Mouse (Mus musculus): Measurements from ENCODE around the gene Rock2. TPM values are rescaled to one million over a fixed set of nuclear protein-coding genes. Genes with fewer than 3 reads are reported as not detected.

The Rock2 gene
- polyA plus RNA-seq (2012; ENCODE audit: low replicate concordance) = 3.3 and 3.8 TPM in 2 replicates

DNA sequence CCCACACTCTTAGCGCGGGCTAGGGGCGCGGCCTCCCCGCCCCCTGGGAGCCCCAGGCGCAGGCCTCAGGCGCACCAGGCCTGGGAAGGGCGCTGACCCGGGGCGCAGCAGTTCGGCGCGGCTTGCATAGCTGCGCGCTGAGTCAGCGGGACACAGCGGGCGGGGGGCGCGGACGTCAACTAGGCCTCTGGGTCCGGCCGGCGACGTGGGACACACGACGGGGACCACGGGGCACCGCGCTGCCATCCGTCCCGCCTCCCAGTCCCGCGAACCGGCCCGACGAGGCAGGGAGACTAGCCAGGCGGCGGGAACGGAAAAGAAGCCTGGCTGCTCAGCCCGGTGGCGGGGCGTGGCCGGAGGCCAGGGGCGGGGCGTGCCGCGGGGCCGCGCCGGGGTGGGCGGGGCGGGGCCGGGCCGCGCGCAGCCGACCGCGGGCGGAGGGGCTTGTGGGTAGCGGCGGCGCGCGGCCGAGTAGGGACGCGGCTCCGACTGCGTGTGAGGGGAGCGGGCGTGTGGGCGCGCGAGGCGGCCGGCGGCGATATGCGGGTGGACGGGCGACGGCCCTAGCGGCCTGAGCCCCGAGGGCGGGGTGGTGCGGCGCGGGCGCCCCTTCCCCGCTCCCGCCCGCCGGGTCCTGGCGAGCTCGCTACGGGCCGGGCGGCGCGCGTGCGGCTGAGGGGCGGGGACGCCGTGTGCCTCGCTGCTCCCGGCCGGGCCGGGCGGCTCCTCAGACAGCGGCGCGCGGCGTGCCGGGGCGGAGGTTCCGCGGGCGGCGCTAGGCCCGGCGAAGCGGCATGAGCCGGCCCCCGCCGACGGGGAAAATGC lies at the start of gene Rock2:
Gene Rock2 (plus strand): TSS at position 500 of the 825 bp plus-strand sequence.

DNA sequence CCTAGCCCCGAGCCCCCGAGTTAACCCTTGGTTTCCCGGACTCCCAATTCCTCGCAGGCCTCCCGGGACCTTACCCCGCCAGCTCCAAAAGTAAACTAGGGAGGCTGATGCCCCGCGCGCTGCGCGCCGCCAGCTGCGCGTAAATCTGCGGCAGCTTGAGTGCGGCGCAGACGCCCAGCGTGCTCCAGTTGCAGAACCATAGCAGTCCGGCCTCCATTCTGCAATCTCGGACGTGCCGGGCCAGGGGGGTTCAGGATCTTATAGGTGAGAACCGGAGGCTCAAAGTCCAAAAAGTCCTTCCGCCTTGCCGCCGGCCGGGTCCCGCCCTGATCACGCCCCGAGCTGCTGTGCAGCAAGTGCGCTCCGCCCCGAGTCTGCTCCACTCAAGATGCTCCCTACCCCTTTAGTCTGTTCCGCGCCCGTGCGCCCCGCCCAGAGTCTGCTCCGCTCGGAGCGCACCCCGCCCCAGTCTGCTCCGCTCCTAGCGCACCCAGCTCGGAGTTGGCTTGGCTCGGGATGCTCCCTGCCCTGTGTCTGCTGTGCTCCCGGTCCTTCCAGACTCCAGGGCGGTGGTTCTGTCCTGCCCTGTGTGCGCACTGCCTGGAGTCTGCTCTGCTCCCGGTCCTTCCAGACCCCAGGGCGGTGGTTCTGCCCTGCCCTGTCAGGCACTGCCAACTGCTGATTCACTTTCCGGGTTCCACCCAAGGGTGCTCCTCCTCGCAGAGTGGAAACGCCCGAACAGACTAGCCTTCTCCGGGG lies 105.2 kb downstream of the Rock2 start, which contains the start of gene Pqlc3:
Gene Pqlc3 (minus strand): TSS at position 670 of the 759 bp plus-strand sequence.

DNA sequence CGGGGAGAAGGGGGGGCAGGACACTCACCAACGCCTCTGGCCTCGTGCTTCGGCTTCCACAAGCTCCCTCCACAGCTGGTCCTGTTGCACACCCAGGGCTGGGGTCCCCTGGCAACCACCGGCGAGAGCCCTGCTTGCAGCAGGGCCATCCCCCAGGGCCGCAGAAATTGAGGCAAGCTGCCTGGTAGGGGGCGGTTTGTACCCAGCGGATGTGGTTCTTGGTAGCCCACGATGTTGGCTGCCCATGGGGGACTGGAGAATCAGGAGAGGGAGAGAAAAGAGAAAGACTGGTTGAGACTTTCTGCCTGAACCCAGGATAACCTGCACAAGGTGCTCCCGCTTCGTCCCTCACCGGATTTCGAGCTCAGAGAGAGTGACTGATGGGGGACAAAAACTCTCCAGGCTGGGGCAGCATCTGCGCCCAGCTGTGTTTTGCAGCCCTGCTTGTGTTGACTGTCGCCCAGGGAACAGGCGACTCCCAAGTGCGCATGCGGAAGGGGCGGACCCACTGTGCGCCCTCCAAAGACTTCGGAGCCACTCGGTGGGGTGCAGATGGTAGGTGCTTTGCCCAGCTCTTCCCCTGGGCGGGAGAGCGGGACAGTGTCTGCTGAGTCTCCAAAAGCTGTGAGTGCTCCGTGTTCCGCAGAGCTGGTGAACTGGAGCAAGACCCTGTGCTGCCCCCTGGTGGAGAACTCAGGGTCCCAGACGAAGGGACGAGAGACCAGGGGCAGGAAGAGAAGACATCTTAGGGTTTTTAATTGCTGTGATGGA lies 116.6 kb downstream of the Rock2 start, which contains the start of gene 2410004P03Rik:
Gene 2410004P03Rik (minus strand): TSS at position 628 of the 771 bp plus-strand sequence.

Other genes starting within 250 kb of the Rock2 start
- gene Ntsr2, start 241.5 kb upstream of the Rock2 start, polyA plus RNA-seq (2012; ENCODE audit: low replicate concordance) = not detected in 2 replicates
- gene Greb1, start 94.0 kb upstream of the Rock2 start, polyA plus RNA-seq (2012; ENCODE audit: low replicate concordance) = 0.07 and 0.08 TPM in 2 replicates
- gene E2f6, start 83.9 kb upstream of the Rock2 start, polyA plus RNA-seq (2012; ENCODE audit: low replicate concordance) = 3.3 and 5.7 TPM in 2 replicates
- gene Pqlc3, start 105.5 kb downstream of the Rock2 start, polyA plus RNA-seq (2012; ENCODE audit: low replicate concordance) = 19.2 and 79.9 TPM in 2 replicates
- gene 2410004P03Rik, start 116.8 kb downstream of the Rock2 start, polyA plus RNA-seq (2012; ENCODE audit: low replicate concordance) = 0.39 and 0.86 TPM in 2 replicates